Mouse (Mus musculus) midbrain, embryonic 13.5 days (tissue): ENCODE measurements at regions not wholly inside any gene's neighbourhood (a gene's known extent, or its start where the extent isn't known, plus 50 kb on each side); places are given as distances from the start of the nearest gene placed in this dataset.

Experiments
- ATAC-seq: fragments of 200-750 bp; cut with Nextera tagmentation; 2 replicates; pipeline ENCODE4 v1.8.0; 2017; ENCODE audit warnings: mild to moderate bottlenecking, moderate TSS enrichment, moderate library complexity
- H3K27ac ChIP-seq: fragments of 300-500 bp; sonication (generic); 2 replicates; pipeline ENCODE4 v1.5.1; 2015; ENCODE audit warnings: inconsistent platforms, mild to moderate bottlenecking, moderate library complexity
- H3K27me3 ChIP-seq: fragments of 300-500 bp; sonication (generic); 2 replicates; pipeline ENCODE4 v1.6.1; 2015; ENCODE audit warnings: mild to moderate bottlenecking, inconsistent platforms
- H3K36me3 ChIP-seq: fragments of 300-500 bp; sonication (generic); 2 replicates; pipeline ENCODE4 v1.6.1; 2015; ENCODE audit warnings: mild to moderate bottlenecking, inconsistent platforms
- H3K4me1 ChIP-seq: fragments of 300-500 bp; sonication (generic); replicated peaks from 2 replicates; pipeline ENCODE4 v1.6.1; 2015; ENCODE audit warnings: inconsistent platforms
- H3K4me2 ChIP-seq: fragments of 300-500 bp; sonication (generic); replicated peaks from 2 replicates; pipeline ENCODE4 v1.6.1; 2015; ENCODE audit warnings: moderate library complexity, mild to moderate bottlenecking, inconsistent platforms
- H3K4me3 ChIP-seq: fragments of 300-500 bp; sonication (generic); replicated peaks from 2 replicates; pipeline ENCODE4 v1.5.1; 2015; ENCODE audit warnings: mild to moderate bottlenecking, inconsistent platforms
- H3K9ac ChIP-seq: fragments of 300-500 bp; sonication (generic); replicated peaks from 2 replicates; pipeline ENCODE4 v1.6.1; 2015; ENCODE audit warnings: mild to moderate bottlenecking, inconsistent platforms
- H3K9me3 ChIP-seq: fragments of 300-500 bp; sonication (generic); 2 replicates; pipeline ENCODE4 v1.6.1; 2016; ENCODE audit warnings: mild to moderate bottlenecking, inconsistent platforms
- WGBS: fragments of 180-500 bp; shearing (Covaris S2); methylation state at CpG from one replicate; pipeline ENCODE4 v1.1.7; 2015; 5-methylcytosine and 5-hydroxymethylcytosine counted together

DNA sequence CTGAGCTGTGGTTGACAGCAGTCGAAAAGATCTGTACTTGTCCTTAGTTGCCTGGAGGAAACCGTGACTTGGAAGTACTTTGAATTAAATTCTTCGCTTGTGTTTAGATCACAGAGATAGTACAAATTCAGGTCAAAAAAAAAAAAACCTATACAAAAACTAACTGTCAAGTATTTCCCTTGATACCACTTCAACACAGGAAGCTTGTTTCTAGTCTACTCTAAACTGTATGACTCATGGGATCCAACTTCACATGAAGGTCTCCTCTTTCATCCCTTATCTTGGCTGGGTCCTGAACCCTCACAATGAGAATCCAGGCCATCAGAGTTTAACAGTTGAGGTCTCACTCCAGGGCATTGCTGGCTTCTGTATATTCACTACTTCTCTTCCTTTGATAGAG is 54.8 kb downstream of the Tmem30b start:
- Histone ChIP-seq H3K9ac (no peak overlapping the region), H3K4me1 (no peaks in the 10 kb centered on the region), H3K4me3 (no peak overlapping the region), H3K27ac (no peak overlapping the region), H3K36me3 (no peaks in the 10 kb centered on the region), H3K4me2 (no peak overlapping the region), H3K9me3 (no peaks in the 10 kb centered on the region), H3K27me3 (no peaks in the 10 kb centered on the region)
- no peak for ATAC-seq
- 90% methylated on average over 3 of the region's 3 CpGs for WGBS

DNA sequence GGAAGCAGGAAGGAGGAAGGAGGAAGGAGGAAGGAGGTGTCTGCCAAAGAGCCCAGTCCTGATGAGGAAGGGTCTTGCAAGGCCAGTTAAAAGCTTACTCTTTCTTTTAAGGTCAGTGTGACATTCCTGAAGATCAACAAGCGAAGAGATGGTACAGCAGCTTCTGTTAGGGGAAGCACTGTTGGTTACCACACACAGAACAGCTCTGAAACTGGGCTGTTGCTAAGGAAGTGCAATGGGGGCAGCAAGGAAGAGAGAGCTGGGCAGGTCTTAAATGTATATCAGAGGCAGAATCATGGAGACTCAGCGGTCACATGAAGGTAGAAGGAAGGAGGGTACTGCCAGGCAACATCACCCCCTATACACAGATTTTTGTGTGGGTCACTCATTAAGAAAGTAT is 63.3 kb downstream of the Tmem30b start:
- Histone ChIP-seq H3K27me3 (no peaks in the 10 kb centered on the region), H3K27ac (no peak overlapping the region), H3K9me3 (no peaks in the 10 kb centered on the region), H3K36me3 (no peaks in the 10 kb centered on the region), H3K9ac (no peak overlapping the region), H3K4me3 (no peak overlapping the region), H3K4me2 (no peak overlapping the region), H3K4me1 (no peaks in the 10 kb centered on the region)
- no peak for ATAC-seq
- WGBS: 88% methylated on average over 2 of the region's 2 CpGs

DNA sequence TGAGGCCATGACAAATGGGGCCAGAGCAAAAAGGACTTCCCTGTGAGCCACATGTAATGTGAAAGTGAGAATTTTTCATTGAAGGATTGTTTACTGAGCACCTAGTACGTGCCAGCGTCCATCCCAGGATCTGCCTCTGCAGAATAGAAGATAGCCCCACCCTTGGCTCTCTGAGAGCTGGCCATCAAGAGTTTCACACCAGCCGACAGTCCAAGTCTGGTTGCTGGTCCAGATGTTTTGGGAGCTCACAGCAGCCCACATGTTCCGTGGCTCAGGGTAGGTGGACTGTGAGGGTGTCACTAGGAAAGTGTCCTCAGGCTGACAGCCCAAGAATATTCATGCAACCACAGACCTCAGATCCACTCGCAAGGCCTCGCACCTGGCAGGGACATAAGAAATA is 63.9 kb downstream of the Tmem30b start:
- no peaks in the 10 kb centered on the region for H3K27me3 ChIP-seq
- no peaks in the 10 kb centered on the region for H3K36me3 ChIP-seq
- H3K4me3 ChIP-seq: no peak overlapping the region
- H3K27ac ChIP-seq: no peak overlapping the region
- WGBS: 92% methylated on average over 6 of the region's 6 CpGs
- no peaks in the 10 kb centered on the region for H3K9me3 ChIP-seq
- H3K4me1 ChIP-seq: no peaks in the 10 kb centered on the region
- no peak overlapping the region for H3K9ac ChIP-seq
- no peak for ATAC-seq
- H3K4me2 ChIP-seq: no peak overlapping the region

DNA sequence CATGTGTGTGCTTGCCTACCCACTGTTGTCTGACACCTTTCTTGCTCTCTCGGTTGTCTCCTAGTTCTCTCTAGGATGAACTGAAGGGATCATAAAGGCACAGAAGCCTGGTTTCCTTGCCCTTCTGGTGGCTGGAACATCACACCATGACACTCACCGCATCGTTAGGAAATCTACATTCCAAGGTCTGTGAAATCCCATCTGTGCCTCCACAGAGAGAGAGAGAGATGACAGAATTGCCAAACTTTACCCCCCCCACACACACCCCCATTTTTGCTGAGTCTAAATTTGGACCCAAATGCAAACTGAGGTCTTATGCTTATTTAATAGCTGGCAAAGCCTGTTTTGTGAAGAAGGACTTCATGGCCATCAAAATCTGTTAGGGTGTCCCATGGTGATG is 64.5 kb downstream of the Tmem30b start:
- Histone ChIP-seq H3K27ac (no peak overlapping the region), H3K27me3 (no peaks in the 10 kb centered on the region), H3K9me3 (no peaks in the 10 kb centered on the region), H3K4me3 (no peak overlapping the region), H3K4me1 (peaks cover 1% of the 10 kb centered on the region; the same call in 1 of the 2 replicates), H3K36me3 (no peaks in the 10 kb centered on the region), H3K9ac (no peak overlapping the region), H3K4me2 (no peak overlapping the region)
- no peak for ATAC-seq
- 92% methylated on average over 3 of the region's 3 CpGs for WGBS

GRCm38 (mm10) chr12:73481165-73481564 is 65.0 kb downstream of the Tmem30b start:
- WGBS: 94% methylated on average over 6 of the region's 6 CpGs
- Histone ChIP-seq H3K4me3 (no peak overlapping the region), H3K4me2 (no peak overlapping the region), H3K9me3 (no peaks in the 10 kb centered on the region), H3K36me3 (no peaks in the 10 kb centered on the region), H3K4me1 (peaks cover 3% of the 10 kb centered on the region; the same call in 1 of the 2 replicates), H3K27me3 (no peaks in the 10 kb centered on the region), H3K9ac (no peak overlapping the region), H3K27ac (no peak overlapping the region)
- ATAC-seq: no peak

DNA sequence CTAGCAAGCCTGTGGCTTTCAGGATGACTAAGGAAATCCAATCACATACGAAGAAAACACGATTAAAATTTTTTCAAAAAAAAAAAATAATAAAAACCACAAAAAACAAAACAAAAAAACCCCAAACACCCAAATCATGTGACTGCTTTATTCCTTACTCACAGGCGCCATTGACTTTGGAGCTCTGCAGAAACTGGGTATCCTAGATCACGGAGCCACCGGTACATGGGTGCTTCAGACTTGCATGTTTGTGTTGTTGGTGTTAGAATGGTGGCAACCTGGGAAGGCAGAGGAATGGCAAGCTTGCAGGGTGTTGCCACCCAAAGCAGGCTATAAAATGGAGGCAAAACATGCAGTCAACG is 65.6 kb downstream of the Tmem30b start:
- H3K9me3 ChIP-seq: no peaks in the 10 kb centered on the region
- H3K36me3 ChIP-seq: no peaks in the 10 kb centered on the region
- no peaks in the 10 kb centered on the region for H3K27me3 ChIP-seq
- ATAC-seq: no peak
- H3K4me3 ChIP-seq: no peak overlapping the region
- no peak overlapping the region for H3K27ac ChIP-seq
- H3K4me1 ChIP-seq: peaks cover 3% of the 10 kb centered on the region; the same call in 1 of the 2 replicates
- 92% methylated on average over 6 of the region's 6 CpGs for WGBS
- no peak overlapping the region for H3K4me2 ChIP-seq
- no peak overlapping the region for H3K9ac ChIP-seq

DNA sequence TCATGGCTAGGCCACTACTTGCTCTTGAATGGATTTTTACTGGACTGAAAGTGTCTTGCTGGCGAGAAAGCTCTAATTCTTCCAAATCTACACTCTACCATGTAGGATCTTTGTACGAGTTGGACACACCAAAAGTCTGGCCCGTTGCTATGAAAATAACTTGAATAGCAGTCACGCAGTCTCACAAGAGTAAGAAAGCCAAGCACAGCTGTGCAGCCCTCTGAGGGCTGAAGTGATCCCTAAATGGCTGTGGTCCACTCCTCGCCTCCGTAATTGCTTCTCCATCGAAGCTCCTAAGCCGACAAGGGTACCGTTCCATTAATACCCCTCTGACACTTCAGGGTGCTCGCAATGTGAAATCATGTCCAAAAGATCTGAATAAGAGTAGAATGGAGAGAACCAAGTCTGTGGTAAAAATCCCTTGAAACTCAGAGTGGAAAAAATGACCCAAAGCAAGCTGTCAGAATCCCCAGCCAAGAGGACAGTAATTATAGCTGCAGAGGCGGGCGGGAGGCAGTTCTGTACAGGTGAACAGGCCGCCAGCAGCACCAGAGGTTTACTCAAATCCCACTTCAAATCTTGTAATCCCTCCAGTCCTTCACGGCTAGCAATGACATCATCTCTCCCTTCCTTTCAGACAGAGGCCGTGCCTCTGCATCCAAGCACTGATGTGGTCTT is 66.1 kb downstream of the Tmem30b start:
- Histone ChIP-seq H3K4me3 (no peak overlapping the region), H3K4me1 (peaks cover 3% of the 10 kb centered on the region; the same call in 1 of the 2 replicates), H3K4me2 (no peak overlapping the region), H3K9ac (no peak overlapping the region), H3K27me3 (no peaks in the 10 kb centered on the region), H3K27ac (no peak overlapping the region), H3K36me3 (no peaks in the 10 kb centered on the region), H3K9me3 (no peaks in the 10 kb centered on the region)
- no peak for ATAC-seq
- 88% methylated on average over 15 of the region's 15 CpGs for WGBS

GRCm38 (mm10) chr12:73478641-73479040 is 67.6 kb downstream of the Tmem30b start:
- Histone ChIP-seq H3K9me3 (no peaks in the 10 kb centered on the region), H3K27ac (no peak overlapping the region), H3K27me3 (no peaks in the 10 kb centered on the region), H3K9ac (no peak overlapping the region), H3K4me3 (no peak overlapping the region), H3K4me2 (no peak overlapping the region), H3K36me3 (no peaks in the 10 kb centered on the region), H3K4me1 (peaks cover 3% of the 10 kb centered on the region; the same call in 1 of the 2 replicates)
- WGBS: 90% methylated on average over 4 of the region's 4 CpGs
- ATAC-seq: no peak

GRCm38 (mm10) chr12:73476421-73476858 is 69.8 kb downstream of the Tmem30b start:
- 10% methylated on average over 7 of the region's 7 CpGs for WGBS
- no peak overlapping the region for H3K27ac ChIP-seq
- H3K36me3 ChIP-seq: no peaks in the 10 kb centered on the region
- no peak for ATAC-seq
- H3K4me2 ChIP-seq: no peak overlapping the region
- no peaks in the 10 kb centered on the region for H3K27me3 ChIP-seq
- H3K4me1 ChIP-seq: peaks cover 3% of the 10 kb centered on the region; the same call in 1 of the 2 replicates
- H3K9me3 ChIP-seq: no peaks in the 10 kb centered on the region
- no peak overlapping the region for H3K4me3 ChIP-seq
- H3K9ac ChIP-seq: no peak overlapping the region

DNA sequence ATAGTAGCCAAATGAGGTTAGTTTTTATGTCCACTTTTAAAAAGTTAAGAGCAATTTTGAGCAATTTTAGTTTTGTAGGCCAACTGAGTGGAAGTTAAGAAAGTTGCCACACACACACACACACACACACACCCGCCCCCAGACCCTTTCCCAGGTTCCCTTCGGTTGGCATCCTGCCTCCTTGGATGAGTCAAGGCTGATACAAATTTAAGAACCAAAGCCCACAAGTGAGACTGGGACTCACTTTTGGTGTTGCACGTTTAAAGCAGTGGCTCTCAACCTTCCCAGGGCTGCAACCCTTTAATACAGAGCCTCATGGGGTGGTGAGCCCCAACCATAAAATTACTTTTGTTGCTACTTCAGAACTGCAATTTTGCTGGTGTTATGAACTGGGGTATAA is 70.4 kb downstream of the Tmem30b start:
- 77% methylated on average over 3 of the region's 3 CpGs for WGBS
- Histone ChIP-seq H3K27me3 (no peaks in the 10 kb centered on the region), H3K36me3 (no peaks in the 10 kb centered on the region), H3K4me1 (peaks cover 3% of the 10 kb centered on the region; the same call in 1 of the 2 replicates), H3K4me2 (no peak overlapping the region), H3K9me3 (no peaks in the 10 kb centered on the region), H3K9ac (no peak overlapping the region), H3K4me3 (no peak overlapping the region), H3K27ac (no peak overlapping the region)
- no peak for ATAC-seq

DNA sequence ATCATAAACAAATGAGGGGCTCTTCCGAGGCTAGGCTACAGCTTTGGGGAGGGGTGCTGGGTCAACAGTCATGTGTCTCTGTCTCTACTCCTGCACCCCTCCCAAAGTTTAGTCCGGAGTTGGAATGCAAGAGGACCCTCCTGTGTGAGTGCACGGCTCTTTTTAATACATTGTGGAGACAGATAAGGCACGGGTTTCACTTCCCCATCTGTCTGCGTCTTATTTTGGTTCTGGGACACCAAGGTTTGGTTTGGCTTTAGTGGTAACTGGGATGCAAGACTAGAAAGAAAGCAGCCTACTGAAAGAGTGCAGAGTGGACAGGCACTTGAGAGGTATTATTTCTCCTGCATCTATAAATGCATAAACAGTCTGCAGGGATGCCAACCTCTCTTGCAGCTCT is 71.2 kb downstream of the Tmem30b start:
- H3K4me1 ChIP-seq: peaks cover 3% of the 10 kb centered on the region; the same call in 1 of the 2 replicates
- no peak overlapping the region for H3K9ac ChIP-seq
- WGBS: 78% methylated on average over 5 of the region's 5 CpGs
- no peak for ATAC-seq
- H3K9me3 ChIP-seq: no peaks in the 10 kb centered on the region
- H3K27me3 ChIP-seq: no peaks in the 10 kb centered on the region
- no peak overlapping the region for H3K4me3 ChIP-seq
- no peak overlapping the region for H3K4me2 ChIP-seq
- H3K36me3 ChIP-seq: no peaks in the 10 kb centered on the region
- no peak overlapping the region for H3K27ac ChIP-seq

- H3K27ac ChIP-seq: no peak overlapping the region
- H3K4me3 ChIP-seq: no peak overlapping the region
- ATAC-seq: no peak
- H3K36me3 ChIP-seq: no peaks in the 10 kb centered on the region
- no peaks in the 10 kb centered on the region for H3K27me3 ChIP-seq
- peaks cover 3% of the 10 kb centered on the region; the same call in 1 of the 2 replicates for H3K4me1 ChIP-seq
- 67% methylated on average over 4 of the region's 4 CpGs for WGBS
- no peak overlapping the region for H3K4me2 ChIP-seq
- H3K9me3 ChIP-seq: no peaks in the 10 kb centered on the region
- no peak overlapping the region for H3K9ac ChIP-seq
Measured at GRCm38 (mm10) chr12:73473111-73473510, 73.1 kb downstream of the Tmem30b start.

- ATAC-seq: no peak
- 75% methylated on average over 9 of the region's 9 CpGs for WGBS
- Histone ChIP-seq H3K4me1 (peaks cover 3% of the 10 kb centered on the region; the same call in 1 of the 2 replicates), H3K9ac (no peak overlapping the region), H3K4me3 (no peak overlapping the region), H3K27ac (no peak overlapping the region), H3K4me2 (no peak overlapping the region), H3K27me3 (no peaks in the 10 kb centered on the region), H3K9me3 (no peaks in the 10 kb centered on the region), H3K36me3 (no peaks in the 10 kb centered on the region)
Measured at GRCm38 (mm10) chr12:73471966-73472365, 74.2 kb downstream of the Tmem30b start.
